Mouse (Mus musculus) heart, adult 11 months (tissue): ENCODE data around the gene Hnf1b.

Source experiments
- DNase-seq: peaks from one replicate; pipeline ENCODE4 v3.0.0; 2022

Hnf1b gene

GRCm38 (mm10) chr11:83849529-83850335 lies at the start of gene Hnf1b:
Hnf1b (plus strand) TSS chr11:83850063.
- DNase-seq = peak; percentile 83

GRCm38 (mm10) chr11:83802166-83802565 lies 47.7 kb upstream of the Hnf1b start:
- DNase-seq = no peak

- DNase-seq = no peak
These were observed 47.3 kb upstream of the Hnf1b start for GRCm38 (mm10) chr11:83802581-83802980.

- DNase-seq = no peak
These were observed 39.4 kb upstream of the Hnf1b start for GRCm38 (mm10) chr11:83810441-83810840.

- no peak for DNase-seq
These were observed 34.7 kb upstream of the Hnf1b start for GRCm38 (mm10) chr11:83815191-83815590.

GRCm38 (mm10) chr11:83815628-83816027 lies 34.2 kb upstream of the Hnf1b start:
- DNase-seq = no peak

- DNase-seq = no peak
These were observed 32.8 kb upstream of the Hnf1b start for GRCm38 (mm10) chr11:83817048-83817447.

GRCm38 (mm10) chr11:83817994-83818393 lies 31.9 kb upstream of the Hnf1b start:
- DNase-seq = no peak

GRCm38 (mm10) chr11:83818591-83819127 lies 31.2 kb upstream of the Hnf1b start:
- DNase-seq = no peak

- no peak for DNase-seq
These were observed 29.9 kb upstream of the Hnf1b start for GRCm38 (mm10) chr11:83819806-83820483.

- DNase-seq = no peak
These were observed 23.7 kb upstream of the Hnf1b start for GRCm38 (mm10) chr11:83826142-83826541.

GRCm38 (mm10) chr11:83828553-83829142 lies 21.2 kb upstream of the Hnf1b start:
- no peak for DNase-seq

GRCm38 (mm10) chr11:83832389-83832788 lies 17.5 kb upstream of the Hnf1b start:
- no peak for DNase-seq

GRCm38 (mm10) chr11:83833517-83833916 lies 16.3 kb upstream of the Hnf1b start:
- no peak for DNase-seq

GRCm38 (mm10) chr11:83833959-83834496 lies 15.8 kb upstream of the Hnf1b start:
- peak; percentile 95 for DNase-seq

GRCm38 (mm10) chr11:83839451-83839850 lies 10.4 kb upstream of the Hnf1b start:
- DNase-seq = no peak

- peak; percentile 71 for DNase-seq
These were observed 6.3 kb upstream of the Hnf1b start for GRCm38 (mm10) chr11:83843534-83843933.

GRCm38 (mm10) chr11:83850586-83851272 lies 866 bp downstream of the Hnf1b start:
- no peak for DNase-seq

- peak; percentile 84 for DNase-seq
These were observed 1.6 kb downstream of the Hnf1b start for GRCm38 (mm10) chr11:83851273-83852015.

GRCm38 (mm10) chr11:83852016-83852355 lies 2.1 kb downstream of the Hnf1b start:
- peak; percentile 88 for DNase-seq

GRCm38 (mm10) chr11:83852501-83853211 lies 2.8 kb downstream of the Hnf1b start:
- peak; percentile 79 for DNase-seq
